Mouse (Mus musculus): ENCODE results near the gene Nmur1. TPM values are rescaled to one million over a fixed set of nuclear protein-coding genes. Genes with fewer than 3 reads are reported as not detected.
"Not testable (repeated sequence)": the region's sequence is repeated elsewhere in the genome, so short reads cannot be mapped to it uniquely, and the experiment has no call there.

The Nmur1 gene
- total RNA-seq, 2 experiments from 2014 or later: 0.63 TPM; not detected in 1

- intact Hi-C loops (cut with DNase I): no loop called here
- no peak for DNase-seq (ENCODE audit: extremely low spot score in 1 of 2, low spot score in 2 of 2)
Measured at GRCm38 (mm10) chr1:86346851-86347715, 78.9 kb downstream of the Nmur1 start.

- no peak for DNase-seq (ENCODE audit: extremely low spot score in 1 of 2, low spot score in 2 of 2)
- intact Hi-C loops (cut with DNase I): no loop called here
Measured at GRCm38 (mm10) chr1:86345956-86346355, 80.1 kb downstream of the Nmur1 start.

DNA sequence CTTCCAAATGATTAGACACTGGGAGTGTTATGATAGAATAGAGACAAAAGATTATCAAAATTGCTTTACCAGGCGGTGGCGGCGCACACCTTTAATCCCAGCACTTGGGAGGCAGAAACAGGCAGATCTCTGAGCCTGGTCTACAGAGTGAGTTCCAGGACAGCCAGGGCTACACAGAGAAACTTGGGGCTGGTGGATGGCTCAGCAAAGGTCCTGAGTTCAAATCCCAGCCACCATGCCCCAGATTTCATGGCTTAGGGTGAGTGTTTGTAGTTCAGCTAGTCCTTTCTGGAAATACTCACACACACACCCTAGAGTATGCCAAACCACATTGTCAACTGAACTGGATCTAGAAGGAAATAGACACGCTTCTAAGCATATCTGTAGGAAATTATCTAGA, 81.0 kb downstream of the Nmur1 start:
- intact Hi-C loops (cut with DNase I): no loop called here

DNA sequence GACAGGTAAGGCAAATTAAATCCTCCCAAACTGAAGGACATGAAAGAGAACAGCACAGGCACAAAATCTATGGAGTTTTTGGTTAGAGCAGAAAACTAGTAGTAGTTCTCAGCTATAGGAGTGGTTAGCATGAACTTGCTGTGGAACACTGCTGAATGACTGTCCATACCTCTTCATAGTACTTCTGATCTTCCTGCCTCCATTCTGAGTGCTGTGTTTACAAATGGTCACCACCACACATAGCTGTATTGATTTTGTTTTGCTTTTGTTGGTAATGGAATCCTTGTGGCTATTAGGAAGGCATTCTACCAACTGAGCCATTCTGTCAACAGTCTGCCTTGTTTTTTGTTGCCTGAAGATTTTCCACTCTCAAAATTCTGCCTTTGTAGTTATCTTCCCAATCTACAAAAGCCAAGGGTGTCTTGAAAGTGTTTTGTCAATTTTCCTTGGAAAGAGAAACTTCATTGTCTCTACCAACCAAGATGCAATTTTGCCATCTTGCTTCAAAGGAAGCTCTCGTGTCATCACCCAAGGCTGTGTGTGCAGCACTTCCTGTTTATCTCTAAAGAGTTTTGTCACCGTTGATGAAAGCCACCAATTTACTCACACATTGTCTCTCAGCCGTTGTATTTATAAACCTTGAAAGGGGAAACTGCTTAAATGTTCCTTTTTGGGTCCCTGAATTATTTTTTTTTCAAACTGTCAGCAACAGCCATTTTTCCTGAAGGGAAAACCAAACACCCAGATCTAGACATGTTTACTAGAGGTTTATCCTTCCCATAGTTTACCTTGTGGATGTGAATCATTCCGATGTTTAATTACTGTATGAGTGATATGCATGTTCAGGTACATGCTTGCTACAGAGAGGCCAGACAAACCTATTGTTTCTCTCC, 81.8 kb downstream of the Nmur1 start:
- DNase-seq (ENCODE audit: extremely low spot score in 1 of 2, low spot score in 2 of 2): no peak
- intact Hi-C loops (cut with DNase I): no loop called here

More for the DNA sequence above, 81.0 kb downstream of the Nmur1 start:
- DNase-seq (ENCODE audit: extremely low spot score in 1 of 2, low spot score in 2 of 2): no peak

GRCm38 (mm10) chr1:86343087-86343645, 82.9 kb downstream of the Nmur1 start:
- intact Hi-C loops (cut with DNase I): no loop called here

GRCm38 (mm10) chr1:86342371-86342770, 83.7 kb downstream of the Nmur1 start:
- intact Hi-C loops (cut with DNase I): no loop called here

More at GRCm38 (mm10) chr1:86343087-86343645, 82.9 kb downstream of the Nmur1 start:
- DNase-seq (ENCODE audit: extremely low spot score in 1 of 2, low spot score in 2 of 2): no peak

DNA sequence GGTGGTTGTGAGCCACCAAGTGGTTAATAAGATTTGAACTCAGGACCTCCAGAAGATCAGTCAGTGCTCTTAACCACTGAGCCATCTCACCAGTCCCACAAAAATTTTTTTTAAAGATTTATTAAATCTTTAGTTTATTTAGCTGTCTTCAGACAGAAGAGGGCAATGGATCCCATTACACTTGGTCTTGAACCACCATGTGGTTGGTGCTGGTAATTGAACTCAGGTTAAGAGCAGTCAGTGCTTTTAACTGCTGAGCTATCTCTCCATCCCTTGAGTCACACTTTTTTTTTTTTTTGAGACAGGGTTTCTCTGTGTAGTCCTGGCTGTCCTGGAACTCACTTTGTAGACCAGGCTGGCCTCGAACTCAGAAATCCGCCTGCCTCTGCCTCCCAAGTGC, 84.9 kb downstream of the Nmur1 start:
- intact Hi-C loops (cut with DNase I); DNase-seq (ENCODE audit: extremely low spot score in 1 of 2, low spot score in 2 of 2): not testable (repeated sequence)

More at GRCm38 (mm10) chr1:86342371-86342770, 83.7 kb downstream of the Nmur1 start:
- no peak for DNase-seq (ENCODE audit: extremely low spot score in 1 of 2, low spot score in 2 of 2)

GRCm38 (mm10) chr1:86339156-86339812, 86.7 kb downstream of the Nmur1 start:
- intact Hi-C loops (cut with DNase I): loop anchor here (2.0 to 5.0 kb wide), 2 partner anchors 124 to 162 kb away; no protein-coding TSS in a partner anchor
- DNase-seq (ENCODE audit: extremely low spot score in 1 of 2, low spot score in 2 of 2): peak; percentile 79 to 88

DNA sequence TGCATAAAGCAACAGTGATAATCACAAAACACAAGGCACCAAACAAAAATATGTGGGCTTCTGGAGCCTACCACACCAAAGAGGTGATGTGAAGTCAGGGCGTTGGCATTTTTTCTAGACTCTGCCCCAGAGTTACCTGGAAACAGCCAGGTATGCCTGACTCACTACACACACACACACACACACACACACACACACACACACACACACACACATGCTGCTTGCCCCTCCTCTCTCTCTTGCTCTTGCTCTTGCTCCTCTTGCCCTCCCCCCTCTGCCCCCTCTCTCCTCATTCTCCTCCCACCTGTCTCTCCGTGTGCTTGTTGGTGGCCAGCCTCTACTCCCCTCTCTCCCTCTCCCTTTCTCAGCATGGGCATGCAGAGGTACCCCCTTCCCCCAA, 89.7 kb downstream of the Nmur1 start:
- intact Hi-C loops (cut with DNase I): loop anchor here (5.0 kb wide), 1 partner anchor 159 kb away; no protein-coding TSS in a partner anchor
- DNase-seq (ENCODE audit: extremely low spot score in 1 of 2, low spot score in 2 of 2): no peak

Small RNA genes within 50 kb of the gene (microRNA-seq; reads per million reads assigned to microRNA genes)
- gene mmu-mir-3535: 94.0 reads per million, percentile 56 among the genes with 10 or more reads in this experiment

Other genes starting within 250 kb of the Nmur1 start
- gene B3gnt7, start 123.4 kb downstream of the Nmur1 start, total RNA-seq (2021): 1 to 10 TPM; 2.4 to 3.1 TPM
- 100 to 1,000 TPM; 177 to 184 TPM for gene Ncl, start 66.8 kb downstream of the Nmur1 start, total RNA-seq (2021)
- not detected for gene Tex44, start 101 bp upstream of the Nmur1 start, total RNA-seq (2021)
- gene Ptma, start 100.5 kb upstream of the Nmur1 start, total RNA-seq (2021): 100 to 1,000 TPM; 438 to 477 TPM
- 10 to 100 TPM; 62.6 to 67.4 TPM for gene Pde6d, start 156.4 kb upstream of the Nmur1 start, total RNA-seq (2021)
- gene Cops7b, start 156.7 kb upstream of the Nmur1 start, total RNA-seq (2021): 10 to 100 TPM; 27.5 to 30.6 TPM
- 10 to 100 TPM; 12.5 to 17.0 TPM for gene Nppc, start 244.3 kb upstream of the Nmur1 start, total RNA-seq (2021)

All from left cerebral cortex, postnatal 10 days (tissue).